Mouse (Mus musculus): ENCODE data around the gene Olfr45.

The Olfr45 gene

DNA sequence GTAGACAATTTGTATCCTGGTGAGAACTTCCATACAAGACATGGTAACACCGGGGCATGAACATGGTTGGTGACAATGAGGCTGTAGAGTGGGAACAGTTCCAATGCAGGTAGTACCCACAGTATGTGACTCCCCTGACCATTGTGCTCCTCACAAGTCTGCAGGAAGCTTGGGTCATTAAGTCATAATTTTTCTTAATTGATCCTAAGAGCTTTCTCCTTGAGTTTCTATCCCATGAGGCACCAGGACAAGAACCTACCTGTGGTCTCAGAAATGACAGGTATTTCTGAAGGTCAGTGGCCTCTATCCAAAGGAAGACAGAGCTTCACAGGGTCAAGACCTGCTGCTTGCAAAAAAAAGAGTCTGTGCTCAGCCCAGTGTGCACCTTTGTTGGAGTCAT lies at the start of gene Olfr45:
Gene Olfr45 (plus strand): TSS at position 301 of the 400 bp plus-strand sequence.
- no peak for DNase-seq (ENCODE audit: low read depth, low spot score)

DNA sequence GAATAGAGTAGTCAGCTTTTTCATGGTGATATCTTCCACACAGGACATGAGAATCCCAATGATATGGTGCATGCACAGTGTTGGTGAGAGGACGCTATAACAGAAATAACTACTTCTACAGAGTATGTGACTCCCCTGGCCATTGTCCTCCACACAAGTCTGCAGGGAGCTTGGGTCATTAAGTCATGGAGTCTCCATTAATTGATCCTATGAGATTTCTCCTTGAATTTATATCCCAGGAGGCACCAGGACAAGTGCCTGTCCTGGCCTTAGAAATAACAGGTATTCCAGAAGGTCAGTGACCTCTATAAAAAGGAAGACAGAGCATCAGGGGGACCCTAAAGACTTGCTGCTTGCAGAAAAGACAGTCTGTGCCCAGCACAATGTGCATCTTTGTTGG lies 35.6 kb upstream of the Olfr45 start, which contains the start of gene Olfr53:
Gene Olfr53 (plus strand): TSS at position 301 of the 400 bp plus-strand sequence.
- no peak for DNase-seq (ENCODE audit: low read depth, low spot score)

DNA sequence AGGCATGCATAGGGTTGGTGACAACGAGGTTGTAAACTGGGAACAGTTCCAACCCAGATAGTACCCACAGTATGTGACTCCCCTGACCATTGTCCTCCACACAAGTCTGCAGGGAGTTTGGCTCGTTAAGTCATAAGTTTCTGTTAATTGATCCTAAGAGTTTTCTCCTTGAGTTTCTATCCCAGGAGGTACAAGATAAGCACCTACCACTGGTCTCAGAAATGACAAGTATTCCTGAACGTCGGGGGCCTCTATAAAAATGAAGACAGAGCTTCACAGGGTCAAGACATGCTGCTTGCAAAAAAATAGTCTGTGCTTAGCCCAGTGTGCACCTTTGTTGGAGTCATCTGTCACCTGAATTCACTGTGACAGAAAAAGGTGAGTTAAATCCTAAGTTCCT lies 22.1 kb upstream of the Olfr45 start, which contains the start of gene Olfr539:
Gene Olfr539 (plus strand): TSS at position 301 of the 400 bp plus-strand sequence.
- DNase-seq (ENCODE audit: low read depth, low spot score) = no peak

DNA sequence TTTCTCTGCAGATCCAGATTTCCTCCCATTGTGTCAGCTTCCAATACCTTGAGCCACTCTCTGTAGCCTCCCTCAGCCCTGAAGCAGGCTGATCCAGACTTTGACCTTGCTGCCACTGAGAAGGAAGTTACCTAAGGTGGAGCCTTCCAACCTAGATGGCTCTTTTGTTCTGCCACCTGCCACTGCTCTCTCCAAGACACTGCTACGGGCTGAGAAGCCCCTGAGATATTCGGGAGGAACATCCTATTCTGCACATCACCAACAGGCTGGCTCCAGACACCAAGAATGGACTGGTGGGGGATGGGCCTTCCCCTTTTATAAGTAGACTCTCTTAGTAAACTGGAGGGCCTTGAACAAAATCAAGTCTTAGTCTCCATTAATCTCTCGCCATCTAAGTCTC lies 11.1 kb upstream of the Olfr45 start:
- DNase-seq (ENCODE audit: low read depth, low spot score) = peak; percentile 55

DNA sequence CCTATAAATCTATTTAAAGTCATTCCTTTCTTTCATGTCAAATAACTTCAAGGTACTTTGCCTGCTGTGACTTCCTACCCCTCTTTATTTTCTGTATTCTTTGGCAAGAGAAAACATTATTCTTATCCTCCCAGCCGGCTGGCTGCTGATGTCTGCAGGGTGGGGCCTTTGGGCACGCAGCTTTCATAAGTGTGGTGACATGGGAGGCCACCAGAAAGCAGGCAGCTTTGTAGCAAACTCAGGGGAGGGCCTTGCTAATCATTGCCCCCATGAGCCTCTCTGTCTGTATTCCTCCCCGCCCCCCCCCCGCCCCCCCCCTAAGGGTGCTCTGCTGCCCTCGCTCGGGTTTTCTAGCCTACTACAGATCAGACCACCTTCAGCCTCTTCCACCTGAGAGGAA lies 5.9 kb upstream of the Olfr45 start:
- DNase-seq (ENCODE audit: low read depth, low spot score) = peak; percentile 17

DNA sequence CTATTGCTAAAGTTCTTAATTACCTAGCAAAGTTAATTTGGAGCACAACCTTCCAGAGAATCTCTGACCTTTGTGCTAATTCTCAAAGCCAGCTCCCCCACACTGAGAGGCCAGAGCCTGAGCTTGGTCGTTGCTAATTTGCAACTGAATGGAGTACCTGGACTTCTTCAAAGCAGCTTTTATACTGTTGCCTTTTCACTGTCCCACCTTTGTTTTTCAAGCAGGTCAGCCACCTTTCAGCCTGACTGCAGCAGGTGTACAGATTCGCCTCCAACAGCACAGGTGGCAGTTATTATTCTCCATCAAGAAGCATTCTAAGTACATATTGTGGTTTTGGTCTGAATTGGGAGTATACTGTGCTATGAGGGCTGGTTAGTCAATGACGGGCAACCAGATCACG lies 2.2 kb upstream of the Olfr45 start:
- DNase-seq (ENCODE audit: low read depth, low spot score) = peak; percentile 64

DNA sequence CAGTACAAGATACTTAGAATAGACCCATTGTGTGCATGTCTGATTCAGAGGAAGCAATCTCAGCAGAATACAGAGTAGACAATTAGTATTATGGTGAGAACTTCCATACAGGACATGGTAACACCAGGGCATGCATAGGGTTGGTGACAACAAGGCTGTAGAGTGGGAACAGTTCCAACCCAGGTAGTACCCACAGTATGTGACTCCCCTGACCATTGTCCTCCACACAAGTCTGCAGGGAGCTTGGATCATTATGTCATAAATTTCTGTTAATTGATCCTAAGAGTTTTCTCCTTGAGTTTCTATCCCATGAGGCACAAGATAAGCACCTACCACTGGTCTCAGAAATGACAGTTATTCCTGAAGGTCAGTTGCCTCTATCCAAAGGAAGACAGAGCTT lies 15.2 kb downstream of the Olfr45 start, which contains the start of gene Olfr541:
Gene Olfr541 (plus strand): TSS at position 301 of the 400 bp plus-strand sequence.
- DNase-seq (ENCODE audit: low read depth, low spot score) = no peak

DNA sequence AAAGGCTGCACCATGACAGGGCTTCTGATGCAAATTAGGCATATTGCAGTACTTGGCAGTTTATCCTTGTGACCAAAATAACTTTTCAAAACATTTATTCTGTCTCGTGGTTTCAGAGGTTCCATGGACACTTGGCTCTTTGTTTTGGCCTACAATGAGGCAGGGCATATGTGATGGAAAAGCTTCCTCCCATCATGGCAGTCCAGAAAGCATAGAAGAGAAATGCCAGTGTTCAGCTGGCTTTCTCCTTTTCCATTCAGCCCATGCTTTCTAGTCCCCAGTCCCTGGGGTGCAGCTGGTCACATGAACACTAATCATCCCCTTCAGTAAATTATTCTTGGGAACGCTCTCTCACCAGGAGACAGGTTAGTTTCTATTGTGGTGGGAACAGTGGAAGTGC lies 24.6 kb downstream of the Olfr45 start:
- no peak for DNase-seq (ENCODE audit: low read depth, low spot score)

DNA sequence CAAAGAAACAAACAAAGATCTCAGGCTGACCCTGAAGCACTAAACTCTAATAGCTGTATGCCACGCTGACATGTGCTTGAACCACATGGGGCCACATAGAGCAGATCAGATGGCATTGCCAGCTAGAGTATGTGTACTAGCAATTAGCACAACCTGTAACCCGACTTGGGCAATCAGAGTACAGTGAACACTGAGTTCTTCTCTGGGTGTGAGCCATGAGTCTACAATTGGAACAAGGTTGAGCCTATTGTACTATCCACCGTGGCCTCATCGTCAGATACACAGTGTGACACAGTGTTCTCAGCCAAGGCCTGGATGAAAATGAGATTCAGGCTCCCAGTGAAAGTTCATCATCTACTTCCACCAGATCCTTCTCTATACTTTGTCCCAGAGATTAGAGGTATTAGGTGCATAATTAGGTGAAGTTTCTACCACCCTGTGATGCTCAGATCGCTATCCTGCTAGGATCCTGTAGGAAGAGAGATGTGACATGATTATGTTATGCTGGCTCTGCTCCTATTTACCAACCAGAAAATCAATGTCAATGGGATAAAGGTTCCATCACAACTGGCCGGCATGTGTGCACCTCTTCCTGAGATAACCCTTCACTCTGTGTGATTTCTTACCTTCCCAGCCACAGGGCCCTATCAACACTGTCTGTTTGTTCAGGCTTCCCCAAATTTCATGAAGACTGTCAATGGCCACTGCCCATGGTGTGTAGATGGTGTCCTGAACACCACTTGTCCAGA lies 26.0 kb downstream of the Olfr45 start:
- DNase-seq (ENCODE audit: low read depth, low spot score) = no peak

DNA sequence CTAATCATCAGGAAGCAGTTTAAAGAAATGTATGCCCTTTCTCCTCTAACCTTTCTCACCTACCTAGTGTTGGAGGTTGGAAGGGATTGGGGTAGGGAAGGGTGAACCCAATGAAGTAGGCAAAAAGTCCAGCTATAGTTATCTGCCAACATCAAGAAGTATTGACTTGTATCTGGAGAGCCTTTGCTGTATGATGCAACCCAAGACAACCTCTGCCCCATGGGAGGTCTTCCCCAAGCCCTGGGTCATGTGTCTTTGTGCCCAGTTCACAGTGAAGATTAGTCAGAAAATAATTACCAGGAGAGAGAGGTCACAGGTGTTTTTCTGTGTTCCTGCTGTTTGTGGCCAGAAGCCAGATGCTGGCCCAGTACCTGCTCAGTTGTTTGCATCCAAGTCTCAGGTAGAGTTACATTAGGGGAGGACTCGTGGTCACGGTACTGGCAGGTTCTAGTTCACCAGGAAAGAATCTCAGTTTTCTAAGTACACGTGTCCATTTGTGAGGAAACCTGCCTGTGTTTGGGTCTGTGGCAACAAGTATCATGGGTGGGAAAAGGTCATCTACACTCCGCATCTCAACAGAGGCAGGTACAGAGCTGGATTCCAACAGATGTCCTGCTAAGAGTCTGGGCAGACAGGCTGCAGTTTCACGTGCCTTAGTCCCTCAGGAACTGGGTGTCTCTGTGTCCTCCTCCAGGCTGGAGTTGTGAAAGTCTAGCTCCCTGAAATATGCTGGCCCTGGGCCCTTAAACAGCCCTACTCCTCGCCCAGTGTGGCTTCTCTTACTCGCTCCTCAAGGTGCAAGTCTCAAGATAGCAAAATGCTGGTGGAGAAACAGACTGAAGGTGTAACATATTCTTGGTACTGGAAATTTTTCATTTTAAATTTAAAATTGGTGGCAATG lies 35.7 kb downstream of the Olfr45 start:
- DNase-seq (ENCODE audit: low read depth, low spot score) = no peak

DNA sequence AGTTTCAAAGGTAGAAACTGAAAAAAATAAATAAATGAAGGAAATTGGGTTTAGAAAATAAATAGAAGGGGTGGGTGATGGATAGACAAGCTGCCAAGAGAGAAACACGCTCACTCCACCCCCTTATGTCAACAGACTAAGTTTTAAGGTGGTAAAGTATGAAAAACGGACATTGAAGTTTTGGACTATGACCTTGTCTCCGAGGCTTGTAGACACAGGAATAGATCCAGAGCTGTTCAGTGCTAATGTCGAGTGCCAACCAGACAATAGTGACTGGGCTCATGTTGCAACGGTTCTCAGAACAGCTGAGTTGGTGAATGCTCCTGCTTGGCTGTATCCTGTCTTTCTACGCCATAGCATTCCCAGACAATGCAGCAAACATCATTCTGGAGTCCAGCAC lies 39.3 kb downstream of the Olfr45 start:
- no peak for DNase-seq (ENCODE audit: low read depth, low spot score)

DNA sequence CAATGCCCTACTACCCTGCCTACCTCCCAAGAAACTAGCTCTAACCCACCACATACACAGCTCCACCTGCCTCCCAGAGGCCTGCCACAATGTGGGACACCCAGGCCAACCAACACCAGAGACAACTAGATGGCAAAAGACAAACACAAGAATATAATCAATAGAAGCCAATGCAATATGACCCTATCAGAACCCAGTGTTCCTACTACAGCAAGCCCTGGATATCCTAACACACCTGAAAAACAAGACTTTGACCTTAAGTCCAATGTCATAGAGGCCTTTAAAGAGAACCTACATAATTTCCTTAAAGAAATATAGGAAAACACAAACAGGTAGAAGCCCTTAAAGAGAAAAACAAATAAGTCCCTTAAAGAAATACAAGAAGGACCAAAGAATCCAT lies 43.8 kb downstream of the Olfr45 start:
- DNase-seq (ENCODE audit: low read depth, low spot score) = no peak

DNA sequence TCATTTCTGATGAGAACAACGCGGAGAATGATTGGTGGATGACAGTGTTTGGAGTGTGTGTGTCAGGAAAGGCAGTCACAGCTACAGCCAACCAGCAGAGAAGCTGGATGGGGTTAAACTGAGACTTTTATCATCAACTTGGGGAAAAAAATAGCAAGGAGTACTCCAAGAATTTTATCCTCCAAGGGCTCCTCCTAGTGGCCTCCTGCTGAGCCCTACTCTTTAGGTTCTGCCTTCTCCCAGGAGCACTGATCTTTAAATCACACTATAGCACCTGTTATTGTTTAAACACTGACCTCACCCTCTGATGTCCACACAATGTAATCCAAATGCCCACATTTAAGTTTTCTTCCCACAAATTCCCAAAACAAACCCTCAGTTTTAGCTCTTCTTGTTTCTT lies 51.4 kb downstream of the Olfr45 start:
- DNase-seq (ENCODE audit: low read depth, low spot score) = no peak

All from R1 (cell line).